Mouse (Mus musculus): ENCODE measurements at regions not wholly inside any gene's neighbourhood (a gene's known extent, or its start where the extent isn't known, plus 50 kb on each side); places are given as distances from the start of the nearest gene placed in this dataset.

GRCm38 (mm10) chr14:103989949-103990348 lies 145.7 kb upstream of the Ednrb start:
- Histone ChIP-seq H3K27me3 (no peaks in the 10 kb centered on the region), H3K4me1 (replicated peaks) (peaks cover 4% of the 10 kb centered on the region), H3K9me3 (no peaks in the 10 kb centered on the region), H3K4me2 (replicated peaks) (no peak overlapping the region), H3K36me3 (no peaks in the 10 kb centered on the region), H3K4me3 (replicated peaks) (no peak overlapping the region), H3K9ac (replicated peaks) (no peak overlapping the region), H3K27ac (no peak overlapping the region)
- 95% methylated on average over 1 of the region's 1 CpGs for WGBS
- no peak for ATAC-seq

DNA sequence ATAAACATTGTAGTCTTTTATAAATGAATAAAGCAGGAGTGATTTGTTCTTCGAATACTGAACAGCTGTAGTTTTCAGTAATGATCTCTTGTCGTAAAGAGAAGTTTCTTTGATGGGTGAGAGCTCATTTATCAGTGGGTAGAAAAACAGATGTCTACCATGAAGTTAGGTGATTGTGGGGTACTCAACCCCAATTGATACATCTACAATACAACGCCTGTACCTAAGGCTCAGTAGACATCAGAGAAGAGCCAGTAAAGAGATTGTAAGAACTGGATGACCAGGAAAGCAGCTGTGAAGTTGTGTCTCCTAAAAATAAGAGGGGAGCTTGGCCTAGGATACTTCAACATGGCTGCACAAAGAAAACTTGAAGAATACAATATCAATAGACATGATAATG lies 143.1 kb upstream of the Ednrb start:
- peaks cover 4% of the 10 kb centered on the region for H3K4me1 ChIP-seq (replicated peaks)
- no peak overlapping the region for H3K9ac ChIP-seq (replicated peaks)
- no peak overlapping the region for H3K27ac ChIP-seq
- no peak overlapping the region for H3K4me2 ChIP-seq (replicated peaks)
- no peak for ATAC-seq
- H3K27me3 ChIP-seq: no peaks in the 10 kb centered on the region
- H3K36me3 ChIP-seq: no peaks in the 10 kb centered on the region
- WGBS: 61% methylated on average over 3 of the region's 3 CpGs
- no peaks in the 10 kb centered on the region for H3K9me3 ChIP-seq
- H3K4me3 ChIP-seq (replicated peaks): no peak overlapping the region

DNA sequence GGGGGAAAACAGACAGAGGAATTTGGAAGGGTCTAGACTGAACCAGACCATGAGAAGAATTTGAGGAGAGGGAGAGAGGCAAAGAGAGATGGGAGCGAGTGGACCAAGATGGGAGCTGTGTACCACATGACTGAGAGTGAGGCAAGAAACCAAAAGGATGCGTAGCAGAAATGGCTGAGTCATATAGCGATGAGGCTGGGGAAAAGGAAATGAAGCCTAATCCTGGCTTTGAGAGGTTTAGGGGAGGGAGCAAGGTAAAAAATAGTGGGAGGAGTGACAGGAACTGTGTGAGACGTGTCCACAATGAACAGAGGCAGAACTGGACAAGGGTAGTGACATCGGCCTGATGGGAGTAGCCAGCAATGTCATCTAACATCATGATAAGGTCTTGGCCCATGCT lies 140.1 kb upstream of the Ednrb start:
- H3K9me3 ChIP-seq: no peaks in the 10 kb centered on the region
- H3K27ac ChIP-seq: no peak overlapping the region
- no peak overlapping the region for H3K4me3 ChIP-seq (replicated peaks)
- no peak for ATAC-seq
- H3K4me2 ChIP-seq (replicated peaks): no peak overlapping the region
- H3K9ac ChIP-seq (replicated peaks): no peak overlapping the region
- peaks cover 4% of the 10 kb centered on the region for H3K4me1 ChIP-seq (replicated peaks)
- 92% methylated on average over 5 of the region's 5 CpGs for WGBS
- H3K27me3 ChIP-seq: no peaks in the 10 kb centered on the region
- H3K36me3 ChIP-seq: no peaks in the 10 kb centered on the region

GRCm38 (mm10) chr14:103978808-103979207 lies 134.6 kb upstream of the Ednrb start:
- no peaks in the 10 kb centered on the region for H3K9me3 ChIP-seq
- H3K4me3 ChIP-seq (replicated peaks): no peak overlapping the region
- no peaks in the 10 kb centered on the region for H3K27me3 ChIP-seq
- no peak overlapping the region for H3K4me2 ChIP-seq (replicated peaks)
- ATAC-seq: no peak
- H3K36me3 ChIP-seq: no peaks in the 10 kb centered on the region
- no peak overlapping the region for H3K27ac ChIP-seq
- no peak overlapping the region for H3K9ac ChIP-seq (replicated peaks)
- 92% methylated on average over 2 of the region's 2 CpGs for WGBS
- no peaks in the 10 kb centered on the region for H3K4me1 ChIP-seq (replicated peaks)

- 67% methylated on average over 2 of the region's 2 CpGs for WGBS
- Histone ChIP-seq H3K4me2 (replicated peaks) (no peak overlapping the region), H3K36me3 (no peaks in the 10 kb centered on the region), H3K9me3 (no peaks in the 10 kb centered on the region), H3K9ac (replicated peaks) (no peak overlapping the region), H3K4me3 (replicated peaks) (no peak overlapping the region), H3K27me3 (no peaks in the 10 kb centered on the region), H3K27ac (no peak overlapping the region), H3K4me1 (replicated peaks) (no peaks in the 10 kb centered on the region)
- no peak for ATAC-seq
Observed at GRCm38 (mm10) chr14:103977769-103978168, 133.6 kb upstream of the Ednrb start.

DNA sequence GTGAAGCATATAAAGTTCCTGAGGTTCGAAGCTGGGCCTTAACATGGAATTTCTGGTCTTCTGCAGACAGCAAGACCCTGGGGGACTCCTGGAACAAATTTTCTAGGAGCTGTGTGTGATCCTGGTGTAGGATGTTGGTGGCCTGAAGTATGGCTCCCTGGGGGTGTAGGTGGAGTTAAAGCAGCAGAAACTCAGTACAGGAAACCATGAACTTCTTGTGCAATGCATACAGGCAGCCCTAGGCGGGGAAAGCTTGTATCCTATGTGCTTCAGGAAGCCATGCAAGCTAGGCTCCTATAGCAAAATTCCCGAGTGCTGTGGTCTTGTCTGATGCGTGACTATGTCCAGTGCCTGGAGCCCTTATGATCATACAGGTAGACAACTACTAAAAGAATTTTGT lies 129.8 kb upstream of the Ednrb start:
- ATAC-seq: no peak
- no peak overlapping the region for H3K9ac ChIP-seq (replicated peaks)
- no peaks in the 10 kb centered on the region for H3K4me1 ChIP-seq (replicated peaks)
- H3K9me3 ChIP-seq: no peaks in the 10 kb centered on the region
- no peaks in the 10 kb centered on the region for H3K36me3 ChIP-seq
- no peak overlapping the region for H3K4me3 ChIP-seq (replicated peaks)
- no peaks in the 10 kb centered on the region for H3K27me3 ChIP-seq
- no peak overlapping the region for H3K4me2 ChIP-seq (replicated peaks)
- H3K27ac ChIP-seq: no peak overlapping the region
- WGBS: 90% methylated on average over 4 of the region's 4 CpGs

DNA sequence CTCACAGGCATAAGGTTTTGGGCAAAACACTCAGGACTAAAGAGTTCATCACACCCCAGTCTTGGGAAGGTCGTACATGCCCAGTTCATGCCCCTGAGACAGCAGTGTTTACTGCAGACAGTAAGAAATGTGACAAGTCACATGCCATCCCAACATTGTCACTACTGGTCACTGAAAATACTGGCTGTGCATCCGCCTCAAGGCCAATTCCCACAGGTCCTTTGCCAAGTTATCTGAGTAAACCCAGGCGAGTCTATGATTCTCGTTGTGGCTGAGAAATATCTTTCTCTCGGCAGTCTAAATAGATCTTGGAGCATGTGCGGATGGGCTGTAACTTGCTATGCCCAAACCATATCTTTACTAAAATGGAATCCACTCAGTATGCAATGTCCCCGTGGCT lies 128.9 kb upstream of the Ednrb start:
- Histone ChIP-seq H3K9me3 (no peaks in the 10 kb centered on the region), H3K4me2 (replicated peaks) (no peak overlapping the region), H3K9ac (replicated peaks) (no peak overlapping the region), H3K27me3 (no peaks in the 10 kb centered on the region), H3K27ac (no peak overlapping the region), H3K4me3 (replicated peaks) (no peak overlapping the region), H3K36me3 (no peaks in the 10 kb centered on the region), H3K4me1 (replicated peaks) (no peaks in the 10 kb centered on the region)
- 93% methylated on average over 7 of the region's 7 CpGs for WGBS
- ATAC-seq: no peak

DNA sequence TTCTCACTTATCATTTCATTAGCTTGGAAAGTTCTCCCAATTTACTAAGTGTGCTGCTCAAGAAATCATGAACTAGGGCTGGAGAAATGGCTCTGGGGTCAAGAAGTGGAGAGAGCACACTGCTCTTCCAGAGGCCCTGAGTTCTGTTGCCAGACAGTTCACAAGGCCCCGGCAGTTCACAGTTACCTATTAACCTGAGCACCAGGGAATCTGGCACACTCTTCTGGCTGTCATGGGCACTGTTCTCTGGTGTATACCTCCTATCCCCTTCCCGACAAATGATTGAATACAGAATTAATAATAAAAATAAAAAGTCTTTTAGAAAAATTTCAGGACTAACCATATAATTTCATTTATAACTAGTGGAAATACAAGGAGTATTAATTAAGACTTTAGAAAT lies 125.1 kb upstream of the Ednrb start:
- Histone ChIP-seq H3K9me3 (no peaks in the 10 kb centered on the region), H3K4me2 (replicated peaks) (no peak overlapping the region), H3K27ac (no peak overlapping the region), H3K27me3 (no peaks in the 10 kb centered on the region), H3K36me3 (no peaks in the 10 kb centered on the region), H3K9ac (replicated peaks) (no peak overlapping the region), H3K4me1 (replicated peaks) (no peaks in the 10 kb centered on the region), H3K4me3 (replicated peaks) (no peak overlapping the region)
- no peak for ATAC-seq
- WGBS: 80% methylated on average over 2 of the region's 2 CpGs

DNA sequence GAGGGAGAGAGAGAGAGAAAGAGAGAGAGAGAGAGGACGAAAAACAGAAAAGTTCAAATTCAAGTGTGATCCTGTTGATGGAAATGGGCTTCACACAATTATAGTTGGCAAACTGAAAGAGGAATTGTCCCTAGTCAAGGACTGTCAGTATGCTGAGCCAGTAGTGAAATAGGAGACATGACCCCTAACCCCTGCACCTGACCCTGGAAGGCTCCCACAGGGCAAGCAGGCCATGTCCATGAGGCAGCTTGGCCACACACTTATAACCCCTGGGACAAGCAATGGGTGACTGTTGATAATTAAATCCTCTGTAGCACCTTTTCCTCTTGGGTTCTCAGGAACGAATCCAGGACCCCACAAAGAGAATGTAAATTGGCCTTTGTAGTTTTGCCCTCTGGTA lies 122.1 kb upstream of the Ednrb start:
- no peaks in the 10 kb centered on the region for H3K4me1 ChIP-seq (replicated peaks)
- H3K36me3 ChIP-seq: no peaks in the 10 kb centered on the region
- H3K4me3 ChIP-seq (replicated peaks): no peak overlapping the region
- no peak overlapping the region for H3K27ac ChIP-seq
- no peak for ATAC-seq
- no peak overlapping the region for H3K4me2 ChIP-seq (replicated peaks)
- no peaks in the 10 kb centered on the region for H3K27me3 ChIP-seq
- H3K9ac ChIP-seq (replicated peaks): no peak overlapping the region
- 53% methylated on average over 2 of the region's 2 CpGs for WGBS
- no peaks in the 10 kb centered on the region for H3K9me3 ChIP-seq

DNA sequence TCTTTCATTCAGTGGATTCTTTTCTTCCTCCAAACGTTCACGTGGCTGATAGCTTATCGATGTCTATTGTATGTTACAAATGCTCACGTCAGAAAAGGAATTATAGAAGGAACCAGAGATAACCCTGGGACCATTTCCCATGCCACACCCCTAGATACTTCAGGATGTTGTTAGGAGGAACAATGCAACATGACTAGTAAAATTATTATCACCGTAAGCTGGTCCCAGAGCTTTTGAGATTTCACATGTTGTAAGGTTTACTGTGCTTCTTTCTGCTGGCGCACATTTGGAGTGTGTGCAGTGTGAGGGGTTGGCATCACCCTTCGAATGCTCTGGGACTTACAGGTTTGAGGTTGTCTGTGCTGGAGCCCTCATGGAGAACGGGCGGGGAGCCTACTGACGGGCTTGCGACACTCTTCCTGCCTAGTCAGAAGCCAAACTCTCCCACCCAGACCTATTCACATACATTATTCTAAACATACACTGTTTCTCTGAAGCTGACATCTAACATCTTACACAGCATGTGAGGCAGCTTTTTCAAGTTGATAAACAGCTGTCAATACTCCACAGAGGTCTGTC lies 118.2 kb upstream of the Ednrb start:
- no peak for ATAC-seq
- 85% methylated on average over 11 of the region's 11 CpGs for WGBS

GRCm38 (mm10) chr14:103951899-103952298 lies 107.7 kb upstream of the Ednrb start:
- peaks cover 13% of the 10 kb centered on the region for H3K4me1 ChIP-seq (replicated peaks)
- no peaks in the 10 kb centered on the region for H3K9me3 ChIP-seq
- H3K9ac ChIP-seq (replicated peaks): no peak overlapping the region
- 66% methylated on average over 6 of the region's 6 CpGs for WGBS
- no peaks in the 10 kb centered on the region for H3K27me3 ChIP-seq
- H3K27ac ChIP-seq: no peak overlapping the region
- no peak overlapping the region for H3K4me2 ChIP-seq (replicated peaks)
- no peak for ATAC-seq
- no peaks in the 10 kb centered on the region for H3K36me3 ChIP-seq
- H3K4me3 ChIP-seq (replicated peaks): no peak overlapping the region

More for the DNA sequence above, 118.2 kb upstream of the Ednrb start:
- Histone ChIP-seq H3K27me3 (no peaks in the 10 kb centered on the region), H3K9ac (replicated peaks) (no peak overlapping the region), H3K27ac (no peak overlapping the region), H3K36me3 (no peaks in the 10 kb centered on the region), H3K4me2 (replicated peaks) (no peak overlapping the region), H3K4me3 (replicated peaks) (no peak overlapping the region), H3K4me1 (replicated peaks) (no peaks in the 10 kb centered on the region), H3K9me3 (no peaks in the 10 kb centered on the region)

- H3K4me2 ChIP-seq (replicated peaks): no peak overlapping the region
- no peaks in the 10 kb centered on the region for H3K36me3 ChIP-seq
- 51% methylated on average over 6 of the region's 6 CpGs for WGBS
- no peak for ATAC-seq
- no peak overlapping the region for H3K9ac ChIP-seq (replicated peaks)
- no peak overlapping the region for H3K27ac ChIP-seq
- H3K4me1 ChIP-seq (replicated peaks): peaks cover 13% of the 10 kb centered on the region
- no peaks in the 10 kb centered on the region for H3K9me3 ChIP-seq
- no peak overlapping the region for H3K4me3 ChIP-seq (replicated peaks)
- no peaks in the 10 kb centered on the region for H3K27me3 ChIP-seq
Observed at GRCm38 (mm10) chr14:103949950-103950349, 105.7 kb upstream of the Ednrb start.

DNA sequence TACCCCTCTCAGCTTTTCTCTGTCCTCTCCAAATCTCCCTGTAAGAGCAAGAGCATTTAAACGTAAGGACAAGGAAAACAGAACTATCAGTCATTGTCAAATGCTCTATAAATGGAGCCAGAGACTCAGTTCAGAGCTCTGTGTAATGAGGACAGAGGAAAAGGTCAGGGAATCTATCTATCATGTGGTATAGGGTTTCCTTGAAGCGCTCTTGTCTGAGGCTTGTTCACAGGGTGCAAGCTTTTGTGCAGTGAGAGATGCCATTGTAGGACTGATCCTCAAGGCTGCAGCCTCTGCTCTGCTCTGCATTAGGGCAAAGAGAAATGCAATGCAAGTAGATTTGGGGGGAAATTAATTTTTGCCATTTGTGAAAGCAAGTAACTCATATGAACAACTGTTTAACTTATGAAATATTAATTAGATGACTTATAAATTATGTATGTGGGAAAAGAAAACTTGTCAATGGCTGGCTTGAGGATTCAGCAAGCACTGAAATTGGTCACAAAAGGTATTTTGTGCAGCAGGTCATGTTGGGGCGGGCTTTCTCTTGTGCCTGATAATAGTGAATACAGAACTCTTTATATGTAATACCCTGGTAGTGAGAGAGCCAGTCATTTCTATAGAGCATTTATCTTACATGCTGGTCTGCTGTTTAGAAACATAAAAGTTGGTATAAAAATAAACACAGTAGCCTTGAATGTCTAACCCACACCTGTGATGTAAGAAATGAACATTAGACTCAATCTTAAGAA lies 104.0 kb upstream of the Ednrb start:
- H3K27ac ChIP-seq: 0 out of 2 replicates have a peak overlapping the region, but pooled peaks have one; percentile 16
- H3K9ac ChIP-seq (replicated peaks): no peak overlapping the region
- WGBS: 10% methylated on average over 3 of the region's 3 CpGs
- H3K4me2 ChIP-seq (replicated peaks): no peak overlapping the region
- peaks cover 13% of the 10 kb centered on the region for H3K4me1 ChIP-seq (replicated peaks)
- no peak overlapping the region for H3K4me3 ChIP-seq (replicated peaks)
- H3K36me3 ChIP-seq: no peaks in the 10 kb centered on the region
- no peaks in the 10 kb centered on the region for H3K27me3 ChIP-seq
- ATAC-seq: peak; percentile 90
- no peaks in the 10 kb centered on the region for H3K9me3 ChIP-seq
